Mouse (Mus musculus) 416B (cell line): ENCODE measurements around the gene Bri3.

Experiments used
- DNase-seq: peaks from one replicate; pipeline ENCODE4 v3.0.0; 2011; ENCODE audit warnings: low read depth

Bri3 gene

DNA sequence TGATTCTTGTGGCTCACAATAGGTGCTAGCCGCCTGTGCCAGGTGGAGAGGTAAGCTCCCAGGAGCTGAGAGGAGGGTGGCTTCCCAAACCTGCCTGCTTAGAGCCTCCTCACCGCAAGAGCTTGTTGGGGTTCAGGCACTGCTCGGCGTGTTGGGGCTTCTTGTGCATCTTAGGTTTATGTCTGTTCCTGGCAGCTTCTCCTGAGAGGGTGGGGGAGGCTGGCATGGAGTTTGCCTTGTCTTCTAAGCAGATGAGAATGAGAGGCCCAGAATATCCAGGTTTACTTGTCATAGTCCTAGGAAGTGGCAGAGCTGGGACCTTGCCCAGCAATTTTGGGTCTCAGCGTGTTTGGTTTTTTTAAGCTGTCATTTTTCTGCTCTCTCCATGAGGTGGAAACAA, 17.6 kb downstream of the Bri3 start:
- DNase-seq = no peak

- DNase-seq = no peak
Measured at GRCm38 (mm10) chr5:144263082-144263481, 18.8 kb downstream of the Bri3 start.

- no peak for DNase-seq
Measured at GRCm38 (mm10) chr5:144263496-144263895, 19.3 kb downstream of the Bri3 start.

GRCm38 (mm10) chr5:144267535-144268241, 23.5 kb downstream of the Bri3 start:
- DNase-seq = peak; percentile 65

GRCm38 (mm10) chr5:144269926-144270325, 25.7 kb downstream of the Bri3 start:
- no peak for DNase-seq

GRCm38 (mm10) chr5:144270420-144270819, 26.2 kb downstream of the Bri3 start:
- no peak for DNase-seq

DNA sequence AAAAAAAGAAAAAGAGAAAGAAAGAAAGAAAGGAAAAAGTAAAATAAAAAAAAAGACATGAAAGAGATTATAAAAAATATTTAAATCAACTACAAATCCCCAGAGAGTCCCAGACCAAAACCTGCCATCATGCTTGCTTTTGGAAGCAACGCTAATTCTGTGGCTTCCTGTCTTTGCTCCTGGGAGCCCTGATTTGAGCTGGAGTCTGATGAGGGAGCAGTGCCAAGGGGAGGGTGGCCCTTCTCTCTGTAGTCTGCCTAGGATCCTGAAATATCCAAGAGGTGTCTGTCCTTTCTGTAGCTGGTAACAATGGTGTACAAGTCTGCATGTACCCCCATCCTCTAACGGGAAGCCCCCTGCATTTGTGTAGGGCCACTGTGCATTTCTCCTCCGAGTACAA, 26.9 kb downstream of the Bri3 start:
- no peak for DNase-seq

DNA sequence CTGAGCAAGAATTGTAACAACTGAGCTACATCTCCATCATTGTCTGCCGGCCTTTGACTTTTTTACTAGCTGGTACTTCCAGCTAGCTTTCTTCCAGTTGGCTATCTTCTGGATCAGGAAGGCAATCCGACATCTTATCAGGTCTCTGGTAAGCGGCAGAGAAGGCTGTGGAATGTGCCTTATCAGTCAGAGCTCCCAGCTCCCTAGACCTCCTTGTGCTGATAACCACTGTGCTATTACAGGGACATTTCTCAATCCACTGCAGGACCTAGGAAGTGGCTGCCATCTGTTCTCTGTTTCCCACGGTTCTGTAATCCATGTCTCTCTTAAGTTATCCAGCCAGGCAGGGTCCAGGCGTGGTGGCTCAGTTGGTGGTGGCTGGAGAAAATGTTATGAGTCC, 27.5 kb downstream of the Bri3 start:
- DNase-seq = no peak

GRCm38 (mm10) chr5:144274904-144275303, 30.7 kb downstream of the Bri3 start:
- no peak for DNase-seq

- DNase-seq = peak; percentile 77
Measured at GRCm38 (mm10) chr5:144276898-144277630, 32.8 kb downstream of the Bri3 start.

DNA sequence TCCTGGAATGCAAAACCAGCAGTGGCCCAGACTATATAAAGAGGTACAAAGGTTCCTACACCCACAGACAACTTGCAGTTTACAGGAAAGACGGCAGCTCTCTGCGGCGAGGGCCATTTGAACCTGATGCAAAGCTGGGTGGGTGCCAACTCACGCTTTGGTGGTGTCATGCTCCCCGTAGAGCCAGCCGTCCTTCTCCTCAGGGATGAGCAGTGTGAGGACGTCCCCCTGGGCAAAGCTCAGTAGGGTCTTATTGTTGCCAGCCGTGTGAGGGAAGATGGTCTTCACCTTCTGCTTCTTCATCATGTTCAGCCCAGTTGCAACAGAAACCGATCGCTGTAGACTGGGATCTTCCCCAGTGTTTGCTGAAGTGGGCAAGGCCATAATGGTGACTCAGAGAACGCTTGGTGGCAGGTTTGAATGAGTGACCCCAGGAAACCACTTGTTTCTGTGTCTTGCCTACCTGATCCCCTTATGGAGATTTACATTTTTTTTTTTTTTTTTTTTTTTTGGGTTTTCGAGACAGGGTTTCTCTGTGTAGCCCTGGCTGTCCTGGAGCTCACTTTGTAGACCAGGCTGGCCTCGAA, 34.2 kb downstream of the Bri3 start:
- peak; percentile 52 for DNase-seq

DNA sequence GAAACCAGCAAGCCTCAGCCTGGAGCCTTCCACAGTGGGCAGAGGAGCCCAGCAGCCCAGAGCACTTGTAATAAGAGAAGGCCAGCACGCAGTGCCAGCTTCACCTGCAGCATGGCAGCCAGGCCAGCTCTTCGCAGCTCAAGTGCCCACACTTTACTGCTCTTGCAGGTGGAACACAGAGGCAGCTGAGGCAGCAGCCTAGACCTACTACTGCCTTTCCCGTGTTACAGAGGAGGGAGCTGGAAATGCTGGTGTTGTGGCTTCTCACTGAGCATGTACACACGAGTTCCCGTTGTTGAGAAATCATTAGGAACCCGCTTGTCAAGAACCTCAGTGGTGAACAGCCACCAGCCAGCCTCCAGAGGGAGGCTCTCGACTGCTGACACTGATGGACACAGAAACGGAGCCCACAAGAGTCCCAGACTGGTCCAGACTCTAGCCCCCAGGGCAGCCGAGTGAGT, 34.9 kb downstream of the Bri3 start:
- DNase-seq = peak; percentile 45

- no peak for DNase-seq
Measured at GRCm38 (mm10) chr5:144279926-144280325, 35.7 kb downstream of the Bri3 start.

- no peak for DNase-seq
Measured at GRCm38 (mm10) chr5:144282470-144283260, 38.4 kb downstream of the Bri3 start.

- peak; percentile 57 for DNase-seq
Measured at GRCm38 (mm10) chr5:144283551-144284031, 39.4 kb downstream of the Bri3 start.

DNA sequence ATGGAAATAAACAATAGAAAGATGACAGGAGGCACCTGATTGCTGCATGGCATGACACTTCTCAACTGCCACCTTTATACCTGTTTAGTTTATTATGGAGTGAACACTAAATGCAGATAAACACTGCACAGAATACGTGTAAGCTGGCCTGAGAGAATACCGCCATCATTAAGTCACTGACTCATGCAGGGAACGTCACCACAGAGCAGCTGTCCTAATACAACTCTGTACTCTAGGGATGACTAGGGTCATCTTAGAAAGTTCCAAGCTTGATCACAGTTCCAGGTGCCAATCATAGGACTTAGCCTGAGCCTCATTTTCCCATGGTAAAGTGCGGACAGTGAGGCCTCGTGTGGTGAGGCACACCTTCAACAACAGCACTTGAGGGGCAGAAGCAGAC, 40.4 kb downstream of the Bri3 start:
- no peak for DNase-seq

- DNase-seq = no peak
Measured at GRCm38 (mm10) chr5:144286591-144287266, 42.5 kb downstream of the Bri3 start.

GRCm38 (mm10) chr5:144287267-144287820, 43.1 kb downstream of the Bri3 start:
- no peak for DNase-seq

- no peak for DNase-seq
Measured at GRCm38 (mm10) chr5:144288391-144288790, 44.2 kb downstream of the Bri3 start.

GRCm38 (mm10) chr5:144289769-144290440, 45.7 kb downstream of the Bri3 start:
- peak; percentile 79 for DNase-seq

GRCm38 (mm10) chr5:144294908-144295307, 50.7 kb downstream of the Bri3 start:
- DNase-seq = peak; percentile 56
